Comparison of ENCODE assay signal across 8 mouse cellular contexts in genomic region chr9:21924099-21924493, GRCm38 (mm10). TPM values are rescaled to one million over a fixed set of nuclear protein-coding genes. Genes with fewer than 3 reads are reported as not detected.
A peak's percentile ranks its signal among the peaks of the same experiment; 100 is the strongest.
DNase-seq lines count a peak whose midpoint lies in the region; ATAC-seq and TF ChIP-seq lines count a peak whose summit lies in the region.

No protein-coding gene starts in this region.

- ATAC-seq in granulocyte monocyte progenitor cell, adult 5-6 weeks (replicated peaks; ENCODE audit: poor library complexity, severe bottlenecking): peak; percentile 75
- ATAC-seq in kidney, postnatal 0 days (replicated peaks; ENCODE audit: low FRiP score, low read depth): no peak
- peak; percentile 78 for ATAC-seq in megakaryocyte, adult 5-6 weeks (ENCODE audit: poor library complexity, severe bottlenecking)
- ATAC-seq in neural tube, embryonic 15.5 days (ENCODE audit: low FRiP score): no peak

- H3K9me3 ChIP-seq in kidney, postnatal 0 days (replicated peaks; ENCODE audit: low read length): no peaks in the 10 kb centered on the region
- H3K9me3 ChIP-seq in neural tube, embryonic 15.5 days (replicated peaks): no peaks in the 10 kb centered on the region

- H3K4me3 ChIP-seq in kidney, postnatal 0 days (replicated peaks; ENCODE audit: low read depth, low read length): no peak overlapping the region
- no peak overlapping the region for H3K4me3 ChIP-seq in neural tube, embryonic 15.5 days (replicated peaks)

- H3K9ac ChIP-seq in kidney, postnatal 0 days (ENCODE audit: low read depth, low read length): no peak overlapping the region
- H3K9ac ChIP-seq in neural tube, embryonic 15.5 days (replicated peaks): no peak overlapping the region

- WGBS in kidney, postnatal 0 days: 56% methylated on average over 6 of the region's 6 CpGs
- WGBS in neural tube, embryonic 15.5 days: 76% methylated on average over 6 of the region's 6 CpGs

- DNase-seq in MEL-GATA-1-ER (ENCODE audit: extremely low read depth, low read depth): peak; percentile 98
- peak; percentile 97 to 98 for DNase-seq in adrenal gland, postnatal 36 days
- DNase-seq in kidney, postnatal 0 days (ENCODE audit: low spot score): peak; percentile 85
- DNase-seq in urinary bladder, postnatal 14 days (ENCODE audit: low spot score): peak; percentile 97
- DNase-seq in thymus, postnatal 0 days (ENCODE audit: low spot score): no peak

- H3K4me2 ChIP-seq in kidney, postnatal 0 days (ENCODE audit: low read length): no peak overlapping the region
- H3K4me2 ChIP-seq in neural tube, embryonic 15.5 days: no peak overlapping the region

- 0 out of 2 replicates have a peak, but pooled peaks cover 3% of the 10 kb centered on the region for H3K4me1 ChIP-seq in kidney, postnatal 0 days (replicated peaks; ENCODE audit: insufficient read depth, low read length)
- H3K4me1 ChIP-seq in neural tube, embryonic 15.5 days: peaks cover 18% of the 10 kb centered on the region

- no peak for TF ChIP-seq CTCF in kidney, postnatal 0 days (IDR thresholded peaks at IDR 0.05; ENCODE audit: low read depth)

- H3K27me3 ChIP-seq in kidney, postnatal 0 days (ENCODE audit: insufficient read depth, low read length): no peaks in the 10 kb centered on the region
- no peaks in the 10 kb centered on the region for H3K27me3 ChIP-seq in neural tube, embryonic 15.5 days (replicated peaks)

- H3K36me3 ChIP-seq in kidney, postnatal 0 days (ENCODE audit: insufficient read depth, low read length): no peaks in the 10 kb centered on the region
- H3K36me3 ChIP-seq in neural tube, embryonic 15.5 days: peaks cover 2% of the 10 kb centered on the region; the same call in 1 of the 2 replicates

- peak overlapping the region; percentile 3; the same call in 1 of the 2 replicates for H3K27ac ChIP-seq in kidney, postnatal 0 days
- no peak overlapping the region for H3K27ac ChIP-seq in neural tube, embryonic 15.5 days (replicated peaks)

RNA-seq across cellular contexts. Expression of gene Ccdc159, which starts 3.2 kb away (rescaled TPM):
- total RNA-seq in adrenal gland, postnatal 36 days (2021): 1 to 10 TPM; 9.4 to 9.7 TPM
- not detected in 2 replicates for total RNA-seq in granulocyte monocyte progenitor cell, adult 5-6 weeks (2014; fragmentation: Nextera tagmentation)
- 0.69 TPM in 1 of 2 replicates, not detected in the other for total RNA-seq in granulocyte monocyte progenitor cell, adult 5-6 weeks (2017)
- 1.8 and 2.0 TPM in 2 replicates for polyA plus RNA-seq in kidney, postnatal 0 days (2015; fragmentation: Nextera tagmentation; extraction: Ambion mirVana)
- 0.22 and 1.0 TPM in 2 replicates for total RNA-seq in megakaryocyte, adult 5-6 weeks (2015)
- total RNA-seq in megakaryocyte, adult 5-6 weeks (2017): 0.53 TPM in 1 of 2 replicates, not detected in the other
- 8.9 and 10.0 TPM in 2 replicates for polyA plus RNA-seq in neural tube, embryonic 15.5 days (2015; fragmentation: Nextera tagmentation; extraction: Ambion mirVana)
- 0.24 and 0.40 TPM in 2 replicates for polyA plus RNA-seq in thymus, postnatal 0 days (2015; fragmentation: Nextera tagmentation; extraction: Ambion mirVana)

RNA-seq across cellular contexts. Expression of gene Tmem205, which starts 3.3 kb away (rescaled TPM):
- 100 to 1,000 TPM; 318 to 566 TPM for total RNA-seq in adrenal gland, postnatal 36 days (2021)
- total RNA-seq in granulocyte monocyte progenitor cell, adult 5-6 weeks (2014; fragmentation: Nextera tagmentation): 40.4 and 75.8 TPM in 2 replicates
- total RNA-seq in granulocyte monocyte progenitor cell, adult 5-6 weeks (2017): 21.1 and 33.3 TPM in 2 replicates
- polyA plus RNA-seq in kidney, postnatal 0 days (2015; fragmentation: Nextera tagmentation; extraction: Ambion mirVana): 82.9 and 83.7 TPM in 2 replicates
- total RNA-seq in megakaryocyte, adult 5-6 weeks (2015): 40.9 and 48.2 TPM in 2 replicates
- total RNA-seq in megakaryocyte, adult 5-6 weeks (2017): 8.0 and 14.1 TPM in 2 replicates
- 52.8 and 54.6 TPM in 2 replicates for polyA plus RNA-seq in neural tube, embryonic 15.5 days (2015; fragmentation: Nextera tagmentation; extraction: Ambion mirVana)
- polyA plus RNA-seq in thymus, postnatal 0 days (2015; fragmentation: Nextera tagmentation; extraction: Ambion mirVana): 29.6 and 31.1 TPM in 2 replicates

RNA-seq across cellular contexts. Expression of gene Rab3d, which starts 6.1 kb away (rescaled TPM):
- 10 to 100 TPM; 28.5 to 58.8 TPM for total RNA-seq in adrenal gland, postnatal 36 days (2021)
- total RNA-seq in granulocyte monocyte progenitor cell, adult 5-6 weeks (2014; fragmentation: Nextera tagmentation): 22.5 and 33.1 TPM in 2 replicates
- 44.0 and 51.7 TPM in 2 replicates for total RNA-seq in granulocyte monocyte progenitor cell, adult 5-6 weeks (2017)
- polyA plus RNA-seq in kidney, postnatal 0 days (2015; fragmentation: Nextera tagmentation; extraction: Ambion mirVana): 12.0 and 13.3 TPM in 2 replicates
- total RNA-seq in megakaryocyte, adult 5-6 weeks (2015): 36.7 and 44.4 TPM in 2 replicates
- total RNA-seq in megakaryocyte, adult 5-6 weeks (2017): 66.4 and 92.7 TPM in 2 replicates
- polyA plus RNA-seq in neural tube, embryonic 15.5 days (2015; fragmentation: Nextera tagmentation; extraction: Ambion mirVana): 23.6 and 24.7 TPM in 2 replicates
- polyA plus RNA-seq in thymus, postnatal 0 days (2015; fragmentation: Nextera tagmentation; extraction: Ambion mirVana): 14.3 and 14.7 TPM in 2 replicates

RNA-seq across cellular contexts. Expression of gene Plppr2, which starts 12.7 kb away (rescaled TPM):
- total RNA-seq in adrenal gland, postnatal 36 days (2021): 10 to 100 TPM; 27.1 to 35.8 TPM
- total RNA-seq in granulocyte monocyte progenitor cell, adult 5-6 weeks (2014; fragmentation: Nextera tagmentation): 0.58 and 1.4 TPM in 2 replicates
- total RNA-seq in granulocyte monocyte progenitor cell, adult 5-6 weeks (2017): not detected in 2 replicates
- 4.3 and 4.8 TPM in 2 replicates for polyA plus RNA-seq in kidney, postnatal 0 days (2015; fragmentation: Nextera tagmentation; extraction: Ambion mirVana)
- total RNA-seq in megakaryocyte, adult 5-6 weeks (2015): 0.57 and 0.96 TPM in 2 replicates
- total RNA-seq in megakaryocyte, adult 5-6 weeks (2017): 0.65 TPM in 1 of 2 replicates, not detected in the other
- polyA plus RNA-seq in neural tube, embryonic 15.5 days (2015; fragmentation: Nextera tagmentation; extraction: Ambion mirVana): 86.4 and 100 TPM in 2 replicates
- polyA plus RNA-seq in thymus, postnatal 0 days (2015; fragmentation: Nextera tagmentation; extraction: Ambion mirVana): 0.36 and 0.51 TPM in 2 replicates

RNA-seq across cellular contexts. Expression of gene Swsap1, which starts 31.5 kb away (rescaled TPM):
- 10 to 100 TPM; 12.4 to 18.3 TPM for total RNA-seq in adrenal gland, postnatal 36 days (2021)
- total RNA-seq in granulocyte monocyte progenitor cell, adult 5-6 weeks (2014; fragmentation: Nextera tagmentation): 7.8 and 9.9 TPM in 2 replicates
- total RNA-seq in granulocyte monocyte progenitor cell, adult 5-6 weeks (2017): 7.6 and 8.2 TPM in 2 replicates
- polyA plus RNA-seq in kidney, postnatal 0 days (2015; fragmentation: Nextera tagmentation; extraction: Ambion mirVana): 7.5 and 8.1 TPM in 2 replicates
- total RNA-seq in megakaryocyte, adult 5-6 weeks (2015): 3.7 and 4.3 TPM in 2 replicates
- 6.5 and 6.6 TPM in 2 replicates for total RNA-seq in megakaryocyte, adult 5-6 weeks (2017)
- 9.5 and 10.8 TPM in 2 replicates for polyA plus RNA-seq in neural tube, embryonic 15.5 days (2015; fragmentation: Nextera tagmentation; extraction: Ambion mirVana)
- polyA plus RNA-seq in thymus, postnatal 0 days (2015; fragmentation: Nextera tagmentation; extraction: Ambion mirVana): 5.3 and 5.9 TPM in 2 replicates

Comparison
In these comparisons a context has a peak if more than half of its experiments do, and no peak if none do; other contexts are left out.
1. ATAC-seq: peak in granulocyte monocyte progenitor cell, adult 5-6 weeks (single experiment) and megakaryocyte, adult 5-6 weeks (single experiment); none in kidney, postnatal 0 days (single experiment) and neural tube, embryonic 15.5 days (single experiment).
2. RNA of gene Ccdc159, which starts 3.2 kb away (total RNA-seq): 9.4 to 9.7 TPM in adrenal gland, postnatal 36 days; 0.22 to 1.0 TPM in megakaryocyte, adult 5-6 weeks and 0.69 TPM in granulocyte monocyte progenitor cell, adult 5-6 weeks; every median in the first group is over 4 times any median in the second.
3. RNA of gene Tmem205, which starts 3.3 kb away (total RNA-seq): 318 to 566 TPM in adrenal gland, postnatal 36 days; 8.0 to 48.2 TPM in megakaryocyte, adult 5-6 weeks and 21.1 to 75.8 TPM in granulocyte monocyte progenitor cell, adult 5-6 weeks; every median in the first group is over 4 times any median in the second.